Comparison of ENCODE assay signal across 8 mouse cellular contexts in genomic region chr7:141468522-141469211, GRCm38 (mm10). TPM values are rescaled to one million over a fixed set of nuclear protein-coding genes. Genes with fewer than 3 reads are reported as not detected.
DNase-seq lines count a peak whose midpoint lies in the region; ATAC-seq and TF ChIP-seq lines count a peak whose summit lies in the region.

No protein-coding gene starts in this region.

- peak overlapping the region; percentile 90 for H3K9ac ChIP-seq in stomach, embryonic 16.5 days (ENCODE audit: low read length)

- DNase-seq in ovary, postnatal 36 days (ENCODE audit: low spot score), result peak; percentile 65
- DNase-seq in ovary, postnatal 10 days (ENCODE audit: low spot score), result no peak
- DNase-seq in fibroblast of lung, adult 2 months (ENCODE audit: low read depth), result peak; percentile 63
- peak; percentile 78 for DNase-seq in heart, postnatal 4 days
- DNase-seq in left cerebral cortex, postnatal 4 days, result peak; percentile 59

- peak overlapping the region; percentile 81 for H3K27ac ChIP-seq in bone marrow, adult 2 months (ENCODE audit: control insufficient read depth, insufficient read depth, low read depth, low read length, poor library complexity)
- H3K27ac ChIP-seq in stomach, embryonic 16.5 days (ENCODE audit: low read length), result peak overlapping the region; percentile 94

- TF ChIP-seq POLR2A in bone marrow, adult 2 months (IDR thresholded peaks at IDR 0.05; ENCODE audit: borderline replicate concordance, control insufficient read depth, low read depth, low read length), result no peak

- TF ChIP-seq CTCF in bone marrow, adult 2 months (IDR thresholded peaks at IDR 0.05; ENCODE audit: control insufficient read depth, insufficient read depth, low read length), result peak; percentile 29; the same call in 1 of the 2 replicates

- ATAC-seq in megakaryocyte-erythroid progenitor cell, adult 5-6 weeks (replicated peaks; ENCODE audit: low FRiP score, low TSS enrichment, poor library complexity, severe bottlenecking), result peak; percentile 73
- ATAC-seq in stomach, embryonic 16.5 days (ENCODE audit: insufficient read depth, low FRiP score), result peak; percentile 70

- 5% methylated on average over 8 of the region's 8 CpGs for WGBS in bone marrow, adult 2 months
- 7% methylated on average over 8 of the region's 8 CpGs for WGBS in stomach, embryonic 16.5 days

- H3K27me3 ChIP-seq in stomach, embryonic 16.5 days (ENCODE audit: control insufficient read depth, insufficient read depth, low read length), result peaks cover 6% of the 10 kb centered on the region; the same call in 1 of the 2 replicates

- no peaks in the 10 kb centered on the region for H3K9me3 ChIP-seq in stomach, embryonic 16.5 days (replicated peaks; ENCODE audit: control insufficient read depth, low read length)

- peaks cover 14% of the 10 kb centered on the region for H3K36me3 ChIP-seq in stomach, embryonic 16.5 days (ENCODE audit: control insufficient read depth, insufficient read depth, low read length)

- H3K4me1 ChIP-seq in bone marrow, adult 2 months (ENCODE audit: control insufficient read depth, insufficient read depth, low read length), result peaks cover 10% of the 10 kb centered on the region
- peaks cover 42% of the 10 kb centered on the region for H3K4me1 ChIP-seq in stomach, embryonic 16.5 days (ENCODE audit: control insufficient read depth, insufficient read depth, low read length)

- intact Hi-C loops in left cerebral cortex, postnatal 4 days (cut with DNase I), result no loop called here

- H3K4me2 ChIP-seq in stomach, embryonic 16.5 days (ENCODE audit: low read depth, low read length), result peak overlapping the region; percentile 83

- H3K4me3 ChIP-seq in bone marrow, adult 2 months (replicated peaks; ENCODE audit: control insufficient read depth, low read depth, low read length), result peak overlapping the region; percentile 100
- H3K4me3 ChIP-seq in stomach, embryonic 16.5 days (replicated peaks; ENCODE audit: low read length), result peak overlapping the region; percentile 87

RNA-seq across cellular contexts. Expression of gene Cd151, which starts 1.5 kb away (rescaled TPM):
- 22.5 and 34.2 TPM in 2 replicates for polyA plus RNA-seq in bone marrow, adult 2 months (2011; ENCODE audit: insufficient read depth, insufficient read length, low replicate concordance, missing spikeins)
- total RNA-seq in heart, postnatal 4 days (2021), result 100 to 1,000 TPM; 229 to 230 TPM
- 10 to 100 TPM; 46.7 to 50.6 TPM for total RNA-seq in left cerebral cortex, postnatal 4 days (2021)
- total RNA-seq in megakaryocyte-erythroid progenitor cell, adult 5-6 weeks (2014; fragmentation: Nextera tagmentation), result 20.2 and 24.2 TPM in 2 replicates
- total RNA-seq in megakaryocyte-erythroid progenitor cell, adult 5-6 weeks (2017), result 13.2 and 17.6 TPM in 2 replicates
- 39.1 and 40.3 TPM in 2 replicates for polyA plus RNA-seq in stomach, embryonic 16.5 days (2015; fragmentation: Nextera tagmentation; extraction: Ambion mirVana)

RNA-seq across cellular contexts. Expression of gene Polr2l, which starts 6.3 kb away (rescaled TPM):
- 5.0 and 7.9 TPM in 2 replicates for polyA plus RNA-seq in bone marrow, adult 2 months (2011; ENCODE audit: insufficient read depth, insufficient read length, low replicate concordance, missing spikeins)
- 10 to 100 TPM; 49.6 to 52.4 TPM for total RNA-seq in heart, postnatal 4 days (2021)
- total RNA-seq in left cerebral cortex, postnatal 4 days (2021), result 10 to 100 TPM; 38.5 to 40.1 TPM
- 77.2 and 78.1 TPM in 2 replicates for total RNA-seq in megakaryocyte-erythroid progenitor cell, adult 5-6 weeks (2014; fragmentation: Nextera tagmentation)
- 53.3 and 54.9 TPM in 2 replicates for total RNA-seq in megakaryocyte-erythroid progenitor cell, adult 5-6 weeks (2017)
- 62.4 and 63.1 TPM in 2 replicates for polyA plus RNA-seq in stomach, embryonic 16.5 days (2015; fragmentation: Nextera tagmentation; extraction: Ambion mirVana)

RNA-seq across cellular contexts. Expression of gene Tspan4, which starts 6.4 kb away (rescaled TPM):
- polyA plus RNA-seq in bone marrow, adult 2 months (2011; ENCODE audit: insufficient read depth, insufficient read length, low replicate concordance, missing spikeins), result 13.2 and 16.4 TPM in 2 replicates
- 10 to 100 TPM; 37.2 to 38.0 TPM for total RNA-seq in heart, postnatal 4 days (2021)
- 10 to 100 TPM; 33.5 to 35.9 TPM for total RNA-seq in left cerebral cortex, postnatal 4 days (2021)
- total RNA-seq in megakaryocyte-erythroid progenitor cell, adult 5-6 weeks (2014; fragmentation: Nextera tagmentation), result 31.6 and 38.2 TPM in 2 replicates
- 26.0 and 33.9 TPM in 2 replicates for total RNA-seq in megakaryocyte-erythroid progenitor cell, adult 5-6 weeks (2017)
- 67.4 and 69.6 TPM in 2 replicates for polyA plus RNA-seq in stomach, embryonic 16.5 days (2015; fragmentation: Nextera tagmentation; extraction: Ambion mirVana)

RNA-seq across cellular contexts. Expression of gene Cracr2b, which starts 7.8 kb away (rescaled TPM):
- 12.4 and 20.7 TPM in 2 replicates for polyA plus RNA-seq in bone marrow, adult 2 months (2011; ENCODE audit: insufficient read depth, insufficient read length, low replicate concordance, missing spikeins)
- total RNA-seq in heart, postnatal 4 days (2021), result 10 to 100 TPM; 17.6 to 20.1 TPM
- total RNA-seq in left cerebral cortex, postnatal 4 days (2021), result 1 to 10 TPM; 4.4 to 4.9 TPM
- not detected in 2 replicates for total RNA-seq in megakaryocyte-erythroid progenitor cell, adult 5-6 weeks (2014; fragmentation: Nextera tagmentation)
- total RNA-seq in megakaryocyte-erythroid progenitor cell, adult 5-6 weeks (2017), result 0.23 TPM in 1 of 2 replicates, not detected in the other
- polyA plus RNA-seq in stomach, embryonic 16.5 days (2015; fragmentation: Nextera tagmentation; extraction: Ambion mirVana), result 21.4 and 25.3 TPM in 2 replicates

RNA-seq across cellular contexts. Expression of gene Pnpla2, which starts 13.7 kb away (rescaled TPM):
- 14.4 and 21.3 TPM in 2 replicates for polyA plus RNA-seq in bone marrow, adult 2 months (2011; ENCODE audit: insufficient read depth, insufficient read length, low replicate concordance, missing spikeins)
- total RNA-seq in heart, postnatal 4 days (2021), result 100 to 1,000 TPM; 118 to 127 TPM
- 10 to 100 TPM; 13.9 to 16.0 TPM for total RNA-seq in left cerebral cortex, postnatal 4 days (2021)
- total RNA-seq in megakaryocyte-erythroid progenitor cell, adult 5-6 weeks (2014; fragmentation: Nextera tagmentation), result 29.7 and 32.6 TPM in 2 replicates
- total RNA-seq in megakaryocyte-erythroid progenitor cell, adult 5-6 weeks (2017), result 7.1 and 17.8 TPM in 2 replicates
- polyA plus RNA-seq in stomach, embryonic 16.5 days (2015; fragmentation: Nextera tagmentation; extraction: Ambion mirVana), result 34.0 and 38.5 TPM in 2 replicates

Comparison
In these comparisons a context has a peak if more than half of its experiments do, and no peak if none do; other contexts are left out.
1. RNA of gene Cd151, which starts 1.5 kb away (total RNA-seq): 229 to 230 TPM in heart, postnatal 4 days; 46.7 to 50.6 TPM in left cerebral cortex, postnatal 4 days and 13.2 to 24.2 TPM in megakaryocyte-erythroid progenitor cell, adult 5-6 weeks; every median in the first group is over 4 times any median in the second.